Mouse (Mus musculus): ENCODE measurements around the gene Ankrd61.

The Ankrd61 gene

DNA sequence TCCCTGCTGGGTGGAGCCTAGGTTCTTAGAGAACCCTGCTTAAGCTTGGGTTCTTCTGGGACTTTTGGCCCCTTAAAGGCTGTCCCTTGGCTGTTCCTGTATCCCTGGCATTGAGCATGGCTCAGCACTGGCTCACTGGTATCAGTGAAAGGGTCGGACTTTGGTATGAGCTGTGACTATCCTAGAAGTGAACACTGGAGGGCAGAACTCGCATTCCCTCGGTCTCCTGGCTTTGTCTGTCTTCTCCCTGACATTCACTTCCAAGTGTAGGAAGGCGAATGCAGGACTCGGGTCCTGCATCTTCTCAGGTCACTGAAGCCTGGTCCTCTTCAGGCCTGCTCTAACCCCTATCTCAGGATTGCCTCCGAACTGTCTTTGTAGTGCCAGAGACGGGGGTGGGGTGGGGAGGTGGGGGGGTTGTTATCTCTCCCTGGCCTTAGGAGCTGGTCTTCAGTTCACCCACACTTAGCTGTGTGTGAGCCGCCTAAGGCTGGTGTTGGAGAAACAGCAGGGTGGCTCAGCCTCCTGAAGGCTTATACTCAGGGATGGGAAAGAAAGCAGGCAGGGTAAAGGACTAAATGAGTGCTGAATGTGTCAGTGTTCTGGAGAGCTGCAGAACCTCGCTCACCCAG, 5.1 kb downstream of the Ankrd61 start:
- no peak for DNase-seq

DNA sequence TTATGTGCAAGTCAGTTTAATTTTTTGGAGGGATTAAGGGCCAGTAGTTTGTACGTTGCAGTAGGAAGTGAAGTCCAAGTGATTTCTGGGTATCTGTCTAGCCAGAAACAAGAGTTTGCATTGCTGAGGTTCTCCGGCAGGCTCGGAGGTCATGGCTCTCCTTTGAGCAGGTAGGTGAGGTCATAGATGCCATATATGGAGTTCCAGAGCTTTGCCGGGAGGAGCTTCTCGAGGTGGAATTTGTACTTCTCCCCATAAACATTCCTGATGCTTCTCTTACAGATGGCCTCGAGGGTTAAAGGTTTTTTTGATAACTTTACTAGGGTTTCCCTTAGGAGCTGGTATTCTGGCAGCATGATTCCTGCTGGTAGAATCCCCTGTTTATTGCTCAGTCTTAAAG, 6.7 kb downstream of the Ankrd61 start:
- DNase-seq = no peak

- no peak for DNase-seq
Observed at GRCm38 (mm10) chr5:143885274-143885673, 12.2 kb downstream of the Ankrd61 start.

DNA sequence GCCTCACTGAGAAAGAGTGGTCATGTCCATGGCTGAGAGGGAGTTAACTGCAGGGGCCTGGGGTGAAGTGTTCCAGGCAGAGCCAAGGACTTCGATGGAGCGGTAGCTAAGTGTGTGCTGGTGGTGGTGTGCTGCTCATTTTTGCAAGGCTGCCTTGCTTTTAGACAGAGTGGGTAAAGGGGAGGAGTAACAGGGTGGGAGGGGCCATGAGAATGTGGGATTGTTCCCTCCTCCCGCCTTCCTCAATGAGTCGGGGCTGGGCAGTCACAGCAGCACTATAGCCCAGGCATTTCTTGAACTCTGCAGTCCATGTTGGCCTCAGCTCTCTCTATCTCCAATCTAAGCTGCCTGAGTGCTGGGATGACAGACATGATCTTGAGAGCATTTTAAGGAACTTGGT, 22.9 kb downstream of the Ankrd61 start:
- DNase-seq = no peak

DNA sequence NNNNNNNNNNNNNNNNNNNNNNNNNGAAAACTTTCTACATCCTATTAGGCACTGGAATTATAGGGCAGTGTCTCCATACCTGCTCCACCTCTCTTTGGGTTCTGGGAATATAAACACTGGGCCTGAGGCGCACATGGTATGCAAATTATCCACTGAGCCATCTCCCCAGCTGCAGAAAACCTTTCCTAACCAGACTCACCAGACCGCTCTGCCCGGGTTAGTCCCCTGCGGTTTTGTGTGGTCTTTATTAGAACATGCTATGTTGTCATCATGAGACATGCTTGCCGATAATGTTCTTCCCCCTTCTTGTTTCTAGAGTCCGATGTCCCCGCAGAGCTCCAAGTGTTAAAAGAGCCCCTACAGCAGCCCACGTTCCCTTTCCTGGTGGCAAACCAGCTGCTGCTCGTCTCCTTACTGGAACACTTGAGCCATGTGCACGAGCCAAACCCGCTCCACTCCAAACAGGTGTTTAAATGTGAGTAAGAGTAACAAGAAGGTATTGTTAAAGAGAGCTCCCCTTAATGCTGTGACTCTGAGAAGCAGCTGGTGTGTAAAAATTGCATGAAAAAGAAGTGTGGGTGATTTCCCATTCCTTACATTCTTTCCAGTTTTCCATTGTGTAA, 25.8 kb downstream of the Ankrd61 start:
- DNase-seq = no peak

Data from right cerebral cortex, adult 18-20 months (tissue).